Mouse (Mus musculus) cortical plate, adult 2 months (tissue): ENCODE data around the gene 2310007B03Rik.

ENCODE experiments used
- CTCF ChIP-seq: fragments of 200-500 bp; IDR thresholded peaks from 2 replicates; pipeline ENCODE4 v1.5.1; 2011; ENCODE audit warnings: mild to moderate bottlenecking, control low read depth, low read length; ENCODE audit not compliant: insufficient read depth; ENCODE audit errors: extremely low read depth
- POLR2A ChIP-seq: fragments of 200-500 bp; IDR thresholded peaks from 2 replicates; pipeline ENCODE4 v1.6.1; 2011; ENCODE audit warnings: mild to moderate bottlenecking, low read length, control low read depth; ENCODE audit not compliant: insufficient read depth; ENCODE audit errors: extremely low read depth

GRCm38 (mm10) chr1:93161921-93162320 lies 1.2 kb upstream of the 2310007B03Rik start:
- TF ChIP-seq POLR2A (no peak), CTCF (no peak)
